Mouse (Mus musculus) adrenal gland, adult 2 months (tissue): Measurements from ENCODE around the gene Gstp2. TPM values are rescaled to one million over a fixed set of nuclear protein-coding genes. Genes with fewer than 3 reads are reported as not detected.
"Not testable (repeated sequence)": the region's sequence is repeated elsewhere in the genome, so short reads cannot be mapped to it uniquely, and the experiment has no call there.

ENCODE experiments used
- DNase-seq: peaks from one replicate; pipeline ENCODE4 v3.0.0; 2021
- polyA plus RNA-seq: library from polyadenylated mRNA; depleted of rRNA; stranded (reverse); fragments of >200 nt; gene quantifications from 2 replicates; pipeline ENCODE4 v1.2.3, GENCODE M21; 2012
- total RNA-seq, 2 experiments: library from RNA; stranded (reverse); gene quantifications; 2 replicates each; pipeline ENCODE4 v1.2.3; 2021

Gene Gstp2
- total and polyA plus RNA-seq, 3 experiments = 7.9 to 61.4 (median 57.2) TPM

DNA sequence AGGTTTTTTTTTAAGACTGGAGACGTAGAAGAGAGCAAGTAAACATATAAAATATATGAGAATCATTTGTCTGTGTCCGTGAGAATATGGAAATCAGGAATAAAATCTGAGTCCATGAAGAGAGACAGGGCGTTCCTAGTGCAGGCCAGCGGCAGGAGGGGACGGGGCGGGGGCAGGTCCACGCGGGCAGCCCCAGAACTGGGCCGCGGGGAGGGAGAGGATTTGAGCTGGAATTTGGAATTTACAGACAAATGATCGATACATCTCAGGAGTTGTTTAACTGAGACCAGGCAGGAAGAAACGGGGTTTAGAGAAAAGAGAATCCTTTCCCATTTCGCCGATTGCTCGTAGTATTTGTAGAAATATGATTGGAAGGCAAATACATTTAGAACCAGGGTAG, 24.5 kb upstream of the Gstp2 start:
- no peak for DNase-seq

DNA sequence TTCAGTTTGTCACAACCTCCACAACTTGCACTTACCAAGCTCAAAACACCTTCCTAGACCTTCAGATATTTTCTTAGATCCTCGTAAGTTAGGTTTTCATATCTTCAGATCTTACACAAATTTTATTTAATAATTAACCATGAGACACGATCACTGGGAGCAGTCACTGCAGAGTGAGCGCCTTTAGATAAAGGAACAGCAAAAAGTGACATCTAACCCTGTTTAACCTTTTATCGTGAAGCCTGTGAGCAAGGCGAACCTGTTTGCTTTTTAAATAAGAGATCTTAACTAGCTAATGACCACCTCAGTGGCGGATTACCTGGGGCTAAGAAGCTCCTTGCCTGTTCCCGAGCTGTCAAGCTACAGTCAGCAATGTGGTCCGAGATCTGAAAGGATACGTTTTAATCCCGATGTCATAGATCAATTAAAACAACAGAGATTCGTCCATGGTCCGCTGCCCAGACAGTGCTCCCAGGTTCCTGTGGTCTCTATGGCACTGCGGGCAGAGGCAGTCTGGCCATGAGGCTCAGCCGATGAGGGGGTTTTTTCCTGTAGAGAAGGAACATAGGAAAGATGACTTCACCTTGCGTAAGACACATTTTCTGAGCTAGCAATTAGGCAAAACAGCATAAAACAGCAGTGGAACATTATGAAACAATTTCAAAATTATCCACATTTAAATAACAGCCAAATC, 23.0 kb upstream of the Gstp2 start:
- DNase-seq = no peak

DNA sequence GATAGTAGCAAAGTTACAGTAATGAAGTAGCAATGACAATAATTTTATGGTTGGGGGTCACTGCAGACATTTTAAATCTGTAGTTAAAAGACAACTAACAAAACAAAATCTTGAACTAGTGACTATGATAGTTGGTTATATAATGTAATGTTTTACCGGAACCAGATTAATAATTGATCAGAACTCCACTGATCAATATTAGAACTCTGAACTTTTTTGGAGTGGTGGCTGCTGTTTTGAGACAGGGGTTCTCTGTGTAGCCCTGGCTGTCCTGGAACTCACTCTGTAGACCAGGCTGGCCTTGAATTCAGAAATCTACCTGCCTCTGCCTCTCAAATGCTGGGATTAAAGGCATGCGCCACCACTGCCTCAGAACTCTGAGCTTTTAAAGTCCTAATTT, 22.4 kb upstream of the Gstp2 start:
- not testable (repeated sequence) for DNase-seq

DNA sequence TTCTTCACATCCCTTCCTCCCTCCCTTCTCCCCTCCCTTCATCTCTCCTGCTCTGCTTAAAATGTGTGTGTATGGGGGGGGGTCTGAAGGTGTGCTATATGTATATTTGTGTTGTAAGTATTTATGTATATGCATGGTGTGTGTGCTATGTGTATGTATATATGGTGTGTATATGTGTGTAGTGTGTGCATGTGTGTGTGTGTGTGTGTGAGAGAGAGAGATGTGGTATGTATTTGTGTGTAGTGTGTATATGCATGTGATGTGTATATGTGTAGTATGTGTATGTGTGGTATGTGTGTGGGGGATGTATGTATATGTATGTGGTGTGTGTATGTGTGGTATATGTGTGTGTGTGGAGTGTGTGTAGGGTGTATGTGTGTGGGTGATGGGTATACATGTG, 21.1 kb upstream of the Gstp2 start:
- no peak for DNase-seq

DNA sequence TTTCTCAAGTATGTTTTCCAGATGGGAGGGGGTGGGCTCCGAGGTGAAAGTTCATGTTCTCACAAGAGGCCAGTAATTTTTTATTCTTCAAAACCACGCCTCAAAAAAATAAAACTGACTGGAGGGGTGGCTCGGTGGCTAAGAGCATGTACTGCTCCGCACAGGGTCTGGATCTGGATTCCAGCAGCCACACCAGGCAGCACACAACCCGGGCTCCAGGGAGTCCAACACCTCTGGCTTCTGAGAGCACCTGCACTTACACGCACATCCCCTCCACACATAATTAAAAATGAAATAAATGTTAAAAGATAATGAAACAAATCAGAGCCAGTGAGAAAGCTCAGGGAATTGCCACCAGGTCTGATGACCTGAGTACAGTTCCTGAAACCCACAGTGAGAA, 20.5 kb upstream of the Gstp2 start:
- no peak for DNase-seq

DNA sequence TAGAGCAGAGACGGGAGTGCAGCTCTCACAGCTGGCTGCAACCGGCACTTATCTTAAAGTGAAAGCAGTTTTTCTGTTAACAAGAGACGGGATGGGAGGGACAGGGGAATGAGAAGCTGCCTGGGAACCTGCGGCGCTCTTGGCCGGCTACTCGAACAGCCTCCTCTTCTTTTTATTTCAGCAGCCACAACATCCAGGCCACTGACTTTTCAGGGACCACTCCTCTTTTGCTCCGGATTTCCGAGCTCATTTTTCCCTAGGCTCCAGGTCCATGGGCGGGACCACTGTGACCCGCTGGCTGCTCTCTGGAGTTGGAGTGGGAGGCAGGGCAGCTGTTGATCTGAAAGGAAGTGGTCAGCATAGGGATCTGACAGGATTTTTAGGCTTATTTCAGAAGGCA, 18.7 kb upstream of the Gstp2 start:
- not testable (repeated sequence) for DNase-seq

DNA sequence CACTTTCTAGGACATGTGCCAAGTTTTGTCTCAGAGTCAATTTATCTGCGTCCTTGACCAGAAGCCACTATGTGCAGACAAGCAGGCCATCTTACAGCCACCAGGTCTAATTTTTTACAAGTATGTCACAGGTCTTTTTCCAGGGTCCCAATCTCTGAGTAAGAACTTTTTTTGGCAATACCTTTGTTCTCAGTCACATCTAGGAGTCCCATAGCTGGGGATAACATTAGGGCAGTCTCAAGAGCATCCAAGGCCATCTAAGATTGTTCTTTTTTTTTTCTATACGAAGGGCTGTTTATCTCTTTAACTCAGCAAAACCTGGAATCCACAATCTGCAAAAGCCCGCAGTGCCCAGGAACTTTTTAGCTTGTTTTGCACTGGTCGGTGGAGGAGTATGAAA, 17.5 kb upstream of the Gstp2 start:
- DNase-seq = not testable (repeated sequence)

DNA sequence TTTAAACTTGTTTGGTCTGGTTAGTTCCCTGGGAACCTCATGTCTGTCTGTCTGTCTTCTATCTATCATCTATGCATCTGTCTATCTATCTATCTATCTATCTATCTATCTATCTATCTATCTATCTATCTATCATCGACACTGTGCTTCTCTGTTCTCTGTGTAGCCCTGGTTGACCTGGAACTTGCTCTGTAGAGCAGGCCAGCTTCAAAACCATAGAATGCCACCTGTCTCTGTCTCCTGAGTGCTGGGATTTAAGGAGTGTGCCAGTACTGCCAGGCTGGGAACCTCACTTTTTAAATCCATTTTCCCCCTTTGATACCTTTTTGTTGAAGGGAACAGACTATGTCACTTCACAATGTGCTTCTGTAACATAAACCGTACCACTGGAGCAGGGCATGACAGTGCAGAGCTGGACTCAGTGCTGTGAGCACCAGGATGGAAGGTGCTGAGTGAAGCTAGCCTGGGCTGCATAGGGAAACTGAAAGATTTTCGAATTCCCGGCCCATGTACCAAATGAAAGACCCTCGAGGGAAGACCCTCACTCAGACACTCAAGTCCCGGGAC, 15.2 kb upstream of the Gstp2 start:
- DNase-seq = no peak

DNA sequence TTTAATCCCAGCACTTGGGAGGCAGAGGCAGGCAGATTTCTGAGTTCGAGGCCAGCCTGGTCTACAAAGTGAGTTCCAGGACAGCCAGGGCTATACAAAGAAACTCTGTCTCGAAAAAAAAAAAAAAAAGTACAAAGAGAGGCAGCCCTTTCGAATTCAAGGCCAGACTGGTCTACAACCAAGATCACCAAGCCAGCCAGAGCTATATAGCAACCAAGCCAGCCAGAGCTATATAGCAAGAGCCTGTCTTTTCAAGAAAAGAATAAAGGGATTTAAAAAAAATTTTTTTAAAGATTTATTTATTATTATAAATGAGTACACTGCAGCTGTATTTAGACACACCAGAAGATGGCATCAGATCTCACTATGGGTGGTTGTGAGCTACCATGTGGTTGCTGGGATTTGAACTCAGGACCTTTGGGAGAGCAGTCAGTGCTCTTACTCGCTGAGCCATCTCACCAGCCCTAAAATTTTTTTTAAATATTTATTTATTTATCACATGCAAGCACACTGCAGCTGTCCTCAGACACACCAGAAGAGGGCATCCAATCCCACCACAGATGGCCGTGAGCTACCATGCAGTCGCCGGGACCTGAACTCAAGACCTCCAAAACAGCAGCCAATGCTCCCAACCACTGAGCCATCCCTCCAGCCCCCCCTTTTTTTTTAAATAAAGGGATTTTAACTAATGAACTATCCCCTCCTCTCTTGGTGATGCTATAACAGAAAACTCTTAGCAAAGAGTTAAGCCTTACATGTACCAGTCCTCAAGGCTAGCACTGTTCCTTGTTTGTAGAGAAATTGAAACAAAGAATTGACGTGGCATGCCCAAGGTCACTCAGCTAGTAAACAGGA, 14.4 kb upstream of the Gstp2 start:
- DNase-seq = not testable (repeated sequence)

DNA sequence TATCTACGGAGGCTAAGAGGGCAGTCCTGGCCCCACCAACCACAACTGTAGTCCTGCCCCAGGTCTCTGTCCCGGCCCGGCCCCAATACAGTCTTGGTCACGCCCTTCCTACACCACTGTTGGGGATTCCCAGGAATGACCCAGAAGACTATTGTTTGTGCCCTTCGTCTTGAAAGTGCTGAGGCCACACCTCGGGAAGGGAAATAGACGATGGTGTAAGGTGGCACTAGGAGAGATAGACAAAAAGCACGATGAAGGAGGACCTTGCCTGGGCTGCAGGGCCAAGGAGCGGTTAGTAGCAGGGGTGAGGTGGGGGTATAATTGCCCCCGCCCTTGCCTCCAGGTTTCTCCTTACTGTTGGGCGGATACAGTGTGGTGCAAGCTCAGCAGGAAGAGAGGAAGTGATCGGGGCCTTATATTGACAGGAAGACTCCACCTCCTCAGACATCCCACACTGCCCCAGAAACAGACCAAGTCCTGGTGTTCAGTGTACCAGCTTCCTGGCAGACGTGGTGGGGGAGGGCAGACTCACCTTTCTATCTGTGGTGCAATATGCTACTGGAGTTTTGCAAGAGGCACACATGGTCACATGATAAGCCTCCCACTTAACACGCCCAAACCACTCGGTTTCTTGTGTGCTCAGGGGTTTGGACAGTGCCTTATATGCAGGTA, 13.4 kb upstream of the Gstp2 start, which contains the start of gene Gstp3:
Gene Gstp3 (minus strand): TSS at position 501 of the 672 bp plus-strand sequence.
- no peak for DNase-seq

DNA sequence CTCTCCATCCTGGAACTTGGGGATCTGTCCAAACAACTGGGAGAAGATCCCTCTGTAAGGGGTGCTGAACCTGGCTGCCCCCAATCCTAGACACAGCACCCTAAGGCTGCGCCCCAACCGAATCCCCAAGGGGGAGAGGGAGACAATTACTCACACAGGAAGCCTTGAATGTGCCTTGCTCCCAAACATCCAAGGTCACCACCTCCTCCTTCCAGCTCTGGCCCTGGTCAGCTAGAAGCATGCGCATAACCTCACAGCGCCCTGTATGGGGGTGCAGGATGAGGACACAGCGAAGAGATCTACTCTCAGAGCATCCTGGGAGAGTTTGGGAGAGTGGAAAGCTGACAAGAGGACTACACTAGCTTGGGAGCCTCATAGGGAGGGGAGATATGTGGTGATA, 12.8 kb upstream of the Gstp2 start:
- DNase-seq = peak; percentile 75

DNA sequence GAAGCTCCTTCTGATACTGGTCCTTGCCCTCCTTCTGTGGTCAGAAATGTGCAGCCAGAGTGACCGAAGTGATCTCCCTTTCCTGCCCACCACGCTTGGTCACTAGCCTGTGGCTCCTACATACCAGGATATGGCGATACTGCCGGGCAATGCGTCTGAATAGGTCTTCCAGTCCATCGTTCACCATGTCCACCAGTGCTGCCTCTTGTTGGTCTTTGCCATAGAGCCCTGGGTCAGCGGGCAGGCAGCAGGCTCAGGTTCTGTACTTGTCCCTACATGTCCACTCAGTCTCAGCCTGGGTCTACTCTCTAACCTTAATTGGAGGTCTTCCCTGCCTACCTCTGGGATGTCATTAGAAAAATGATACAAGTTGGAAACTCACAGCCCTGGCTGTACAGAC, 12.1 kb upstream of the Gstp2 start:
- no peak for DNase-seq

DNA sequence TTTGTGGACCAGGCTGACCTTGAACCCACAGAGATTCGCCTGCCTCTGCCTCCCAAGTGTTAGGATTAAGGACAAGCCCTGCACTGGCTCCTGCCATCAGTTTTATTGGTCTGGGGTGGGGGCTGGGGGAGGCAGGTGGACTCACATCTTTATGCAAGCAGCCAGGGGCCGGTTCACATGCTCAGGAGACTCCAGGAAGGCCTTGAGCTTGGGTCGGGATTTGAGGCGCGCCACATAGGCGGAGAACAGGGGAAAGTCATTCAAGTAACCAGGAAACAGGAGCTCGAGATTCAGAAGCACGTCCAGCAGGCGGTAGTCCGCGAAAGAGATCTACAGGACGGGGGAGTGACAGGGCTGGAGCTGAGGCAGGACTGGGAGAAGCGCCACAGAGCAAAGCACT, 11.6 kb upstream of the Gstp2 start:
- DNase-seq = no peak

DNA sequence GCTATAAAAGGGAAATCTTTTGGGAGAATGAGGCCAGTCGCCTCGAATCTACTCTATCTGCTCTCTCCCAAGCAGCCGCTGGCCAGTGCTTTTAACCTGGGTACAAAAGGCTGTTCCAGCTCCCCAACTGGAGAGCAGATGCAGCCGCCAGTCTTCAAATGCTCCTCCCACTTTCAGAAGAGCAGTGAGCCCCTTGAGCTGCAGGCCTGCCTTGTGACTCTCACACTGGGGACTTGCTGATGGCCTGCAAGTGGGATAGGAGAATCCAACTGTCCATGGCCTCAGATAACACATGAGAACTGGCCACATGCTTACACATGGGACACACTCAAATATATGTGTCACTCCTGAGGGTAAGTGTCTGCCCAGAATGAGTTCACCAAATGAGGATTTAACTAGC, 10.9 kb upstream of the Gstp2 start:
- no peak for DNase-seq

DNA sequence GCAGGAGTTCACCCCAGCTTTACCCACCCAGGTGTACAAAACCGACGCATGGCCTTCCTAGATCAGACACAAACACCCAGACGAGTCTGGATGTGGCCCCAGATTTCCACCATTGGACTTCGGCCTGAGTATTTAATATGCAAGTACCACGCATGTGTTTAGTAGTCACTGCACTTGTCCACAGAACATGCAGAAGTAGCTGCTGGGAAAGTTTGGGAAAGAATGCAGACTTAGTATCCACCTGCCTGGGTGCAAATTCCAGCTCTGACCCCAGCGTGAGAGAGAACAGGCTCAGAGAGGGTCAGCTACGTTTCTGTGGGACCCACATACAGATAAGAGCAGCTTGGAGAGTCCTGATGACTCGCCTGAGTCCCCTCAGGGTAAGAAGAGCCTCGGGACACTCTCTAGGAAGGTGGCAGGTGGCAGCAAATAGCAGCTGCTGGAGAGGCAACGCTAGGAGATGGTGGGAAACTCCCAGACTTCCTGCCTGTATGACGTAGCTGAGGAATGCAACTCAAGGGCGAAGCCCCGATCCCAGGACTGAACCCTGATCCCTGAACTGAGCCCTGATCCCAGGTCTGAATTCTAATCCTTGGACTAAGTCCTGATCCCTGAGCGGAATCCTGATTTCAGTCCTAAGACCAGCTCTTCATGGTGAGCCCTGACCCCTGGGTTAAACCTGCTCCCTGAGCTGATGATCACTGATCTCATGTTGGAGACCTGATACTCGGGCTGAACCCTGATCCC, 10.3 kb upstream of the Gstp2 start:
- DNase-seq = no peak

DNA sequence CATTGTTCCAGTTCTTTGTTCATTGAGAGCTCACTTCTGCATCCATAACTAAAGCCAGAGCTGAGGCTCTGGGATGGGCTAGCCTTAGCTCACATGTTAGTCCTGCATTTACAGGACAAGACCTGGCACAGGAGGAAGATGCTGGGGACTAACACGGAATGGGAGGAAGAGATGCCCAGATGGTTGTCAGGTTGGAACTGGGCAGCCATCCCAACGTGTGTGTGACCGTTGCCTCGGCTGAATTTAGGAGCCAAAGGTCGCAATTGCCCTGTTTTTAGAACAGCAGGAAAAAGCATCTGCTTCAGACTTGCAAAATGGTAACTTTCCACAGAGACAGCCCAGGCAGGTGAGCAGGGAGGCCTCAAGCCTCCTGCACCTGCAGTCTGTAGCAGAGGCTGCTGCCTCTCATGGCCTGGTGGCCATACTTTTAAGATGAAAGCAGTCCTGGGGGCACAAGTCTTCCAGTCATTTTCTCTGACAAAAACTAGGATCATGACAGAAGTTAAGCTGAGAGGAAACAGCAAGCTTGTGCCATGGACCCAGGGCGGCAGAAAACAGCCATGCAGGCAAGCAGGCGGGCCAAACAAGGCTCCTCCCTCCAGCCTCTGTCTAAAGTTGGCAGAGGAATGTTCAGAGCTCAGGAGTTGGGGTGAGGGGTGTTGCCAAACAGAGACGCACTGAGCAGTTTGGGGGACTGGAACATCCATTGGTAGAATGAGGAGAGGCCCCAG, 9.6 kb upstream of the Gstp2 start:
- no peak for DNase-seq

DNA sequence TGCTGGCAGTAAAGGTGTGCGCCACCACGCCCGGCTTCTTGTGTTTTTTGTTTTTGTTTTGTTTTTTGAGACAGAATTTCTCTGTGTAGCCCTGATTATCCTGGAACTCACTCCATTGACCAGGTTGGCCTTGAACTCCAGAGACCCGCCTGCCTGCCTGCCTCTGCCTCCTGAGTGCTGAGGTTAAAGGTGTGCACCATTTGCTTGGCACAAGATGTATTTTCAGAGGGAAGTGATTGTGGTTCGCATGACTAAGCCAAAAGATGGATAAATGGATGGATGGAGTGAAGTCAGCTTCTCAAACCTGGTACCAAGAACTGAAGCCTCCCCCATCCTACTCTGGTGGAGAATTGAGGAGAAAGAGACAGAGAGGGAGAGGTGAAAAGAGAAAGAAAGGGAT, 8.8 kb upstream of the Gstp2 start:
- DNase-seq = no peak

DNA sequence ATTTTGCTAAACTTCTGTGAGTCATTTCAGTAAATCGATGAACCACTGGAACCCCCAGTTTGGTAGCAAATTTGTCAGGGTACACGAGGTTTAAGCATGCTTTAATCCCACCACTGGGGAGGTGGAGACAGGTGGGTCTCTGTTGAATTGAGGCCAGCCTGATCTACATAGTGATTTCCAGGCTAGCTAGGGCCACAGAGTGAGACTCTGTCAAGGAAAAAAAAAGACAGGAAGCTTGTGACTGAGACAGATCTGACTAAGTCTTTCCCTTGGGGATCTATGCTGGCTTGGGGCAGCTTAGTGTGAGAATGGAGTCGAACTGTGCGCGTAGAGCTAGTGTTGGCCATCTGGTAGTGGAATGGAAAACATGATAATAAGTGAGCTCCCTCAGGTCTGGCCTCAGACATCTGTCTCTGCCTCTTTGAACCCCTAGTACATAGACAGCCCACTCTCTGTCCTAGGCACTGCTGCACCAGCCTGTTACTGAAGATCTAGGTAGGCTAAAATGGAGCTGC, 6.8 kb upstream of the Gstp2 start:
- no peak for DNase-seq

DNA sequence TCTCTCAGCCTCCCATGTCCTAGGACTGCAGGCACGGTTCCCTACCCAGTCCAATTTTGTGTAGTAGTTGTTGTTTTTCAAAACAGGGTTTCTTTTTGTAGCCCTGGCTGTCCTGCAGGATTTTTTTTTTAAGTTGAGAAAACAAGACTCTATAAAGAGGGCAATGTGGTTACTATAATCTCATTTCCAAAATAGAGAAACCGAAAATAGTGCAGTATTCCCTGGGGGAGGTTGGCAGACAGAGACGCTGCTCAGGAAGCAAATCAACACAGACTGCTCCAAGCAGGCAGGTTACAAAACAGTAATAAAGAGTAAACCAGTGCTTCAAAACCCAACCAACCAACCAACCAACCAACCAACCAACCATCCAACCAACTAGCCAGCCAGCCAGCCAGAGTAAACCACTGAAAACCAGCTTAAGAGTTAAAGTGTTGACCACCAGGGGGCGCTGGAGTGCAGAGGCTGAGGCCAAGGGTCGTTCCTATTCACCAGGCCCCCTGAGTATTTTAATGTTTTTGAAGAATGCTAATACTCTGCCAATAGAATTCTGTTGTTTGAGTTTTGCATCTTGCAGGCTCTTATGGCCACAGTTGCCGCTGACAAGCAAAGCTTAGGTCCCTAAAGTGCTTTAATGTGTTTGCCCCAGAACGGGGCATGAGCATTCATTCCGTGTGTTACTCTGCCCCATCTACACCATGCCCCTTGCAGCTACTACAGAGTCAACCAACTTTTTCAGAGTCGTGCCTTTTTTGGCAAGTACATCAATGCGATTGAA, 6.1 kb upstream of the Gstp2 start:
- peak; percentile 52 for DNase-seq

DNA sequence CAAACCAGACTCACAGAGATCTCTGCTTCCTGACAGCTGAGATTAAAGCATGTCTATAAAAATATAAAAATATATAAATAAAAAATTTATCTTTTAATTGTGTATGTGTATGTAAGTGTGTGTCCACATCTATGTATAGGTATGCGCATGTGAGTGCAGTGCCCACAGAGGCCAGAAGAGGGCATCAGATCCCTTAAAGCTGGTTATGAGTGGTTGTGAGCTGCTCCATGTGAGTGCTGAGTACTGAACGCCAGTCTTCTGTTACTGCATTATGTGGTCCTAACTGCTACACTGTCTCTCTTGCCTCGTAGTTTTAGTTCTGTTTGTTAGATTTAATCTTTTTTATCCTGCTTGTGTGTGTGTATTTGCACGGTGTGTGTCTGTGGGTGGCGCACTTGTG, 5.2 kb upstream of the Gstp2 start:
- no peak for DNase-seq
